Mouse (Mus musculus) small intestine, adult 2 months (tissue): ENCODE results near the gene Gm20441.

Experiments
- CTCF ChIP-seq: fragments of 200-500 bp; IDR thresholded peaks from 2 replicates; pipeline ENCODE4 v1.5.1; 2012; ENCODE audit warnings: low read depth, mild to moderate bottlenecking, control low read depth, inconsistent platforms, low read length, moderate library complexity, mixed read lengths; ENCODE audit not compliant: insufficient replicate concordance, insufficient read length; ENCODE audit errors: extremely low read depth
- POLR2A ChIP-seq: fragments of 200-500 bp; IDR thresholded peaks from 2 replicates; pipeline ENCODE4 v1.6.1; 2012; ENCODE audit warnings: low read depth, mild to moderate bottlenecking, control low read depth, inconsistent platforms, low read length, moderate library complexity

- no peak for TF ChIP-seq CTCF
- no peak for TF ChIP-seq POLR2A
Observed at GRCm38 (mm10) chr10:75777885-75778284, 2.9 kb downstream of the Gm20441 start.
